Mouse (Mus musculus): ENCODE measurements around the gene Gm20696.

DNA sequence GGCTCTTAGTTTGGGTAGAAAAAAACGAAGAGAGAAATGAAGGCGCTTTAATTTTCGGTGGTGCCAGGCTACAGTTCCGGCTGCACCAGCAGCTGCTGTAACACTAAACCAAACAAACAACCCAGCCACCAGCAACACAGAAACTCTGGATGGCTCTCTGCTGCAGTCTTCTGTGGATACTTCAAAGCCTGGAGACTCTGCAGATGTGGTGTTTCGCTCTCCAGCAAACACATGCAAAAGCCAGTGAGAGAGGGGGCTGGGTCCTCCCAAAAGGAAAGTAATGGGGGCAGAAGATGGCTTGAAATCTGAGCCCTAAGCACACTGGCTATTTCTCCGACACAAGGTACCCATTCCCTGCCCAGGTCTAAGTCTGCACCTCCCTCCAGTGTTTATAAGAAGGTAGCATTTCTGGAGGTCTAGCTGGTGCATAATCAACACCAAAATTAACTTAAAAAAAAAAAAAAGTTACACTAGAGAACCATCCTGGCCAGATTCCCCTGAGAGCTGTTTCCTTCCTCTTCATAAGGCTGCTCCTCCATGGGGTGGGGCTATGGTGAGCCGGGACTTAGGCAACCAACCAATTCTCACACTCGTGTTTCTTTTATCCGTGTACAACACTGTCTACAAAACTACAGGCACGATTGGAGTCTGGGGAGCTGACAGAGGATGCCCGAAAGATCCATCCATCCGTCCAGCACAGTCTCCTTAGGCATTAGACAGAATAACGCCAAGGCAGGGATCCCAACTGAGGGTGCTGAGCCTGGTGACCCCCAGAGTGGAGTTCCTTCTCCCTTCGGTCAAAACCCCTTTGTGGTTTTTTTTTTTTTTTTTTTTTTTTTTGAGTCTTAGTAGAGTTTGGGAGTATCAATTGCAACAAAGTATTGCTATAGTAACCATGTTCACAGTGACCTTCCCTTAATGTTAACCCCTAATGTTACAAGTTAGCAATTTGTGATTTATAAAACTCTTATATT lies 55.9 kb downstream of the Gm20696 start:
- TF ChIP-seq GATA1 (IDR thresholded peaks at IDR 0.05; ENCODE audit: borderline replicate concordance, low read length) (no peak), FLI1 (IDR thresholded peaks at IDR 0.05; ENCODE audit: low read length) (no peak)
